Mouse (Mus musculus): ENCODE measurements at regions not wholly inside any gene's neighbourhood (a gene's known extent, or its start where the extent isn't known, plus 50 kb on each side); places are given as distances from the start of the nearest gene placed in this dataset.
A peak's percentile ranks its signal among the peaks of the same experiment; 100 is the strongest.
"Not testable (repeated sequence)": the region's sequence is repeated elsewhere in the genome, so short reads cannot be mapped to it uniquely, and the experiment has no call there.

- H3K27me3 ChIP-seq (ENCODE audit: poor library complexity, severe bottlenecking); H3K4me1 ChIP-seq; H3K9me3 ChIP-seq; H3K27ac ChIP-seq; H3K36me3 ChIP-seq (replicated peaks); DNase-seq (ENCODE audit: extremely low spot score, low spot score); H3K4me3 ChIP-seq: not testable (repeated sequence)
- WGBS = 31% methylated on average over 1 of the region's 1 CpGs
Observed at GRCm38 (mm10) chr16:8914183-8914582, 84.3 kb downstream of the 1810013L24Rik start.

- Histone ChIP-seq H3K4me1 (no peaks in the 10 kb centered on the region), H3K27me3 (ENCODE audit: poor library complexity, severe bottlenecking) (no peaks in the 10 kb centered on the region), H3K36me3 (replicated peaks) (no peaks in the 10 kb centered on the region), H3K9me3 (no peaks in the 10 kb centered on the region), H3K27ac (no peak overlapping the region), H3K4me3 (no peak overlapping the region)
- WGBS = 64% methylated on average over 7 of the region's 7 CpGs
- DNase-seq (ENCODE audit: extremely low spot score, low spot score) = no peak
Observed at GRCm38 (mm10) chr16:8916091-8916490, 86.2 kb downstream of the 1810013L24Rik start.

GRCm38 (mm10) chr16:8918741-8919535 lies 89.0 kb downstream of the 1810013L24Rik start:
- Histone ChIP-seq H3K27me3 (ENCODE audit: poor library complexity, severe bottlenecking) (no peaks in the 10 kb centered on the region), H3K27ac (no peak overlapping the region), H3K4me3 (no peak overlapping the region), H3K4me1 (no peaks in the 10 kb centered on the region), H3K9me3 (no peaks in the 10 kb centered on the region), H3K36me3 (replicated peaks) (no peaks in the 10 kb centered on the region)
- WGBS = 86% methylated on average over 9 of the region's 9 CpGs
- DNase-seq (ENCODE audit: extremely low spot score, low spot score) = no peak

- no peaks in the 10 kb centered on the region for H3K9me3 ChIP-seq
- no peak overlapping the region for H3K4me3 ChIP-seq
- no peaks in the 10 kb centered on the region for H3K36me3 ChIP-seq (replicated peaks)
- no peak overlapping the region for H3K27ac ChIP-seq
- DNase-seq (ENCODE audit: extremely low spot score, low spot score) = no peak
- H3K4me1 ChIP-seq = no peaks in the 10 kb centered on the region
- H3K27me3 ChIP-seq (ENCODE audit: poor library complexity, severe bottlenecking) = no peaks in the 10 kb centered on the region
- 95% methylated on average over 4 of the region's 4 CpGs for WGBS
Observed at GRCm38 (mm10) chr16:8924732-8925131, 94.8 kb downstream of the 1810013L24Rik start.

- Histone ChIP-seq H3K27me3 (ENCODE audit: poor library complexity, severe bottlenecking) (no peaks in the 10 kb centered on the region), H3K27ac (no peak overlapping the region), H3K9me3 (no peaks in the 10 kb centered on the region), H3K4me3 (no peak overlapping the region), H3K4me1 (peaks cover 7% of the 10 kb centered on the region), H3K36me3 (replicated peaks) (no peaks in the 10 kb centered on the region)
- DNase-seq (ENCODE audit: extremely low spot score, low spot score) = no peak
Observed at GRCm38 (mm10) chr16:8931961-8932360, 102.1 kb downstream of the 1810013L24Rik start.

GRCm38 (mm10) chr16:8933121-8933520 lies 103.2 kb downstream of the 1810013L24Rik start:
- Histone ChIP-seq H3K27ac (no peak overlapping the region), H3K27me3 (ENCODE audit: poor library complexity, severe bottlenecking) (no peaks in the 10 kb centered on the region), H3K4me3 (no peak overlapping the region), H3K36me3 (replicated peaks) (no peaks in the 10 kb centered on the region), H3K9me3 (no peaks in the 10 kb centered on the region), H3K4me1 (peaks cover 7% of the 10 kb centered on the region)
- DNase-seq (ENCODE audit: extremely low spot score, low spot score) = no peak
- WGBS = 90% methylated on average over 3 of the region's 3 CpGs

- no peak overlapping the region for H3K27ac ChIP-seq
- H3K36me3 ChIP-seq (replicated peaks) = no peaks in the 10 kb centered on the region
- no peaks in the 10 kb centered on the region for H3K9me3 ChIP-seq
- no peak for DNase-seq (ENCODE audit: extremely low spot score, low spot score)
- no peak overlapping the region for H3K4me3 ChIP-seq
- peaks cover 15% of the 10 kb centered on the region for H3K4me1 ChIP-seq
- H3K27me3 ChIP-seq (ENCODE audit: poor library complexity, severe bottlenecking) = no peaks in the 10 kb centered on the region
Observed at GRCm38 (mm10) chr16:8936446-8936845, 106.5 kb downstream of the 1810013L24Rik start.

GRCm38 (mm10) chr16:8938516-8938915 lies 108.6 kb downstream of the 1810013L24Rik start:
- Histone ChIP-seq H3K9me3 (no peaks in the 10 kb centered on the region), H3K27ac (no peak overlapping the region), H3K27me3 (ENCODE audit: poor library complexity, severe bottlenecking) (no peaks in the 10 kb centered on the region), H3K4me1 (peaks cover 15% of the 10 kb centered on the region), H3K36me3 (replicated peaks) (no peaks in the 10 kb centered on the region), H3K4me3 (no peak overlapping the region)
- WGBS = 69% methylated on average over 5 of the region's 5 CpGs
- no peak for DNase-seq (ENCODE audit: extremely low spot score, low spot score)

- no peak overlapping the region for H3K27ac ChIP-seq
- no peak for DNase-seq (ENCODE audit: extremely low spot score, low spot score)
- H3K9me3 ChIP-seq = no peaks in the 10 kb centered on the region
- H3K4me3 ChIP-seq = no peak overlapping the region
- 48% methylated on average over 7 of the region's 7 CpGs for WGBS
- H3K27me3 ChIP-seq (ENCODE audit: poor library complexity, severe bottlenecking) = no peaks in the 10 kb centered on the region
- no peaks in the 10 kb centered on the region for H3K36me3 ChIP-seq (replicated peaks)
- H3K4me1 ChIP-seq = peaks cover 18% of the 10 kb centered on the region
Observed at GRCm38 (mm10) chr16:8939136-8939535, 109.2 kb downstream of the 1810013L24Rik start.

GRCm38 (mm10) chr16:8944412-8945102 lies 114.7 kb downstream of the 1810013L24Rik start:
- Histone ChIP-seq H3K27me3 (ENCODE audit: poor library complexity, severe bottlenecking) (no peaks in the 10 kb centered on the region), H3K27ac (peak overlapping the region; percentile 56), H3K9me3 (no peaks in the 10 kb centered on the region), H3K36me3 (replicated peaks) (no peaks in the 10 kb centered on the region), H3K4me3 (no peak overlapping the region), H3K4me1 (peaks cover 30% of the 10 kb centered on the region)
- no peak for DNase-seq (ENCODE audit: extremely low spot score, low spot score)
- WGBS = 37% methylated on average over 5 of the region's 5 CpGs

- no peaks in the 10 kb centered on the region for H3K36me3 ChIP-seq (replicated peaks)
- peaks cover 38% of the 10 kb centered on the region for H3K4me1 ChIP-seq
- WGBS = 86% methylated on average over 5 of the region's 5 CpGs
- H3K27ac ChIP-seq = no peak overlapping the region
- no peak overlapping the region for H3K4me3 ChIP-seq
- peaks cover 6% of the 10 kb centered on the region; the same call in 1 of the 2 replicates for H3K9me3 ChIP-seq
- H3K27me3 ChIP-seq (ENCODE audit: poor library complexity, severe bottlenecking) = no peaks in the 10 kb centered on the region
- no peak for DNase-seq (ENCODE audit: extremely low spot score, low spot score)
Observed at GRCm38 (mm10) chr16:8947846-8948245, 117.9 kb downstream of the 1810013L24Rik start.

- no peaks in the 10 kb centered on the region for H3K27me3 ChIP-seq (ENCODE audit: poor library complexity, severe bottlenecking)
- no peak for DNase-seq (ENCODE audit: extremely low spot score, low spot score)
- H3K4me1 ChIP-seq = peaks cover 13% of the 10 kb centered on the region
- H3K36me3 ChIP-seq (replicated peaks) = no peaks in the 10 kb centered on the region
- H3K9me3 ChIP-seq = peaks cover 11% of the 10 kb centered on the region; the same call in 1 of the 2 replicates
- no peak overlapping the region for H3K4me3 ChIP-seq
- 88% methylated on average over 6 of the region's 6 CpGs for WGBS
- no peak overlapping the region for H3K27ac ChIP-seq
Observed at GRCm38 (mm10) chr16:8951156-8951899, 121.4 kb downstream of the 1810013L24Rik start.

GRCm38 (mm10) chr16:8961739-8962138 lies 131.8 kb downstream of the 1810013L24Rik start:
- Histone ChIP-seq H3K27ac (no peak overlapping the region), H3K9me3 (no peaks in the 10 kb centered on the region), H3K36me3 (replicated peaks) (no peaks in the 10 kb centered on the region), H3K4me3 (no peak overlapping the region), H3K27me3 (ENCODE audit: poor library complexity, severe bottlenecking) (no peaks in the 10 kb centered on the region), H3K4me1 (peaks cover 11% of the 10 kb centered on the region; the same call in 1 of the 2 replicates)
- DNase-seq (ENCODE audit: extremely low spot score, low spot score) = no peak
- WGBS = 90% methylated on average over 10 of the region's 10 CpGs
